Mouse (Mus musculus): Measurements from ENCODE around the gene Pcsk5. TPM values are rescaled to one million over a fixed set of nuclear protein-coding genes. Genes with fewer than 3 reads are reported as not detected.

Pcsk5 gene
- total and polyA plus RNA-seq, 3 experiments = not detected

- TF ChIP-seq E2F4 (IDR thresholded peaks at IDR 0.05; ENCODE audit: insufficient replicate concordance, low read depth, low read length) = no peak
- TF ChIP-seq UBTF (IDR thresholded peaks at IDR 0.05; ENCODE audit: low read depth, low read length) = peak; percentile 66; the same call in 1 of the 2 replicates
- no peak for TF ChIP-seq SMC3 (IDR thresholded peaks at IDR 0.05; ENCODE audit: low read depth, low read length)
- no peak for TF ChIP-seq USF2 (conservative IDR thresholded peaks at IDR 0.05; ENCODE audit: low read depth, low read length)
- TF ChIP-seq SIN3A (IDR thresholded peaks at IDR 0.05; ENCODE audit: low read length) = no peak; the same call in 1 of the 2 replicates
- TF ChIP-seq BHLHE40 (IDR thresholded peaks at IDR 0.05; ENCODE audit: low read depth, low read length) = no peak
- TF ChIP-seq ELF1 (IDR thresholded peaks at IDR 0.05; ENCODE audit: low read depth, low read length) = peak; percentile 65; the same call in 1 of the 2 replicates
- no peak for TF ChIP-seq NRF1 (IDR thresholded peaks at IDR 0.05; ENCODE audit: low read depth, low read length)
- TF ChIP-seq IRF4 (IDR thresholded peaks at IDR 0.05; ENCODE audit: low read depth, low read length) = 0 out of 2 replicates have a peak, but pooled peaks have one; percentile 17
- no peak for TF ChIP-seq USF1 (IDR thresholded peaks at IDR 0.05; ENCODE audit: low read depth, low read length)
- no peak for TF ChIP-seq RAD21 (IDR thresholded peaks at IDR 0.05; ENCODE audit: low read depth, low read length)
- 0 out of 2 replicates have a peak, but pooled peaks have one; percentile 56 for TF ChIP-seq MAZ (IDR thresholded peaks at IDR 0.05; ENCODE audit: low read depth, low read length)
- TF ChIP-seq NELFE (IDR thresholded peaks at IDR 0.05; ENCODE audit: low read depth, low read length) = peak; percentile 88
- TF ChIP-seq MXI1 (IDR thresholded peaks at IDR 0.05; ENCODE audit: low read depth, low read length) = peak; percentile 25; the same call in 1 of the 2 replicates
- no peak for TF ChIP-seq POLR2AphosphoS2 (IDR thresholded peaks at IDR 0.05; ENCODE audit: low read depth, low read length)
- TF ChIP-seq MAFK (IDR thresholded peaks at IDR 0.05; ENCODE audit: insufficient replicate concordance, low read length) = no peak
- no peak for TF ChIP-seq ZKSCAN1 (IDR thresholded peaks at IDR 0.05; ENCODE audit: borderline replicate concordance, low read depth, low read length)
These were observed 443.4 kb downstream of the Pcsk5 start, which contains the start of gene Rfk (continued) for GRCm38 (mm10) chr19:17393841-17394591.

- Histone ChIP-seq H3K4me2 (ENCODE audit: insufficient read depth, low read depth, poor library complexity, severe bottlenecking) (peak overlapping the region; percentile 56; the same call in 1 of the 2 replicates), H3K9me3 (replicated peaks; ENCODE audit: low read length) (no peaks in the 10 kb centered on the region), H3K27ac (ENCODE audit: insufficient read depth, low read depth) (no peak overlapping the region), H3K27me3 (replicated peaks) (no peaks in the 10 kb centered on the region), H3K9ac (ENCODE audit: insufficient read depth, low read depth) (no peak overlapping the region), H3K79me2 (replicated peaks; ENCODE audit: control insufficient read depth, extremely low read depth, insufficient read depth, poor library complexity, severe bottlenecking) (no peaks in the 10 kb centered on the region), H3K4me1 (ENCODE audit: control insufficient read depth in 1 of 2, insufficient read depth in 2 of 2) (peaks cover 0 to 30% of the 10 kb centered on the region in 2 experiments; a peak in 2 of 4 replicates), H3K36me3 (replicated peaks in 1 of 2; ENCODE audit: control insufficient read depth in 1 of 2, insufficient read depth in 1 of 2, low read length in 1 of 2) (peaks cover 8 to 18% of the 10 kb centered on the region in 2 experiments), H3K4me3 (replicated peaks in 1 of 3; ENCODE audit: low read depth in 2 of 3, low read length in 2 of 3, poor library complexity in 1 of 3) (no peak overlapping the region)
- no peak for DNase-seq (ENCODE audit: extremely low read depth)
- in situ Hi-C loops (cut with MboI; ENCODE audit: low pct_ligation_motif_present, low pct_unique_long_range_greater_than_20kb, low sequenced_read_pairs) (no loop called here), dilution Hi-C loops (cut with MboI; ENCODE audit: extremely low pct_ligation_motif_present, extremely low pct_unique_long_range_greater_than_20kb, low sequenced_read_pairs) (no loop called here)
- TF ChIP-seq CHD1 (IDR thresholded peaks at IDR 0.05; ENCODE audit: low read depth, low read length) (no peak), EP300 (IDR thresholded peaks at IDR 0.05; ENCODE audit: low read length) (no peak), JUN (IDR thresholded peaks at IDR 0.05; ENCODE audit: insufficient read depth, low read depth, low read length) (no peak), JUND (conservative IDR thresholded peaks at IDR 0.05; ENCODE audit: low read depth, low read length) (no peak), MAX (IDR thresholded peaks at IDR 0.05; ENCODE audit: low read length) (no peak), POLR2A (IDR thresholded peaks at IDR 0.05; ENCODE audit: low read depth, low read length) (no peak), ZKSCAN1 (IDR thresholded peaks at IDR 0.05; ENCODE audit: borderline replicate concordance, low read depth, low read length) (no peak), MYC (IDR thresholded peaks at IDR 0.05; ENCODE audit: low read depth, low read length) (no peak), UBTF (IDR thresholded peaks at IDR 0.05; ENCODE audit: low read depth, low read length) (no peak), RCOR1 (conservative IDR thresholded peaks at IDR 0.05; ENCODE audit: low read depth, low read length) (no peak), RAD21 (IDR thresholded peaks at IDR 0.05; ENCODE audit: low read depth, low read length) (no peak), CTCF (conservative IDR thresholded peaks at IDR 0.05 in 1 of 2, IDR thresholded peaks at IDR 0.05 in 1 of 2; ENCODE audit: low read depth in 2 of 2, low read length in 2 of 2) (no peak), SMC3 (IDR thresholded peaks at IDR 0.05; ENCODE audit: low read depth, low read length) (no peak), BHLHE40 (IDR thresholded peaks at IDR 0.05; ENCODE audit: low read depth, low read length) (no peak), KAT2A (IDR thresholded peaks at IDR 0.05; ENCODE audit: insufficient replicate concordance, low read length) (no peak), ELF1 (IDR thresholded peaks at IDR 0.05; ENCODE audit: low read depth, low read length) (no peak), TBP (conservative IDR thresholded peaks at IDR 0.05; ENCODE audit: low read depth, low read length) (no peak), ZC3H11A (IDR thresholded peaks at IDR 0.05; ENCODE audit: low read depth, low read length) (no peak), HCFC1 (IDR thresholded peaks at IDR 0.05; ENCODE audit: low read depth, low read length) (no peak), SIN3A (IDR thresholded peaks at IDR 0.05; ENCODE audit: low read length) (no peak)
These were observed 444.6 kb downstream of the Pcsk5 start for GRCm38 (mm10) chr19:17392866-17393265.
